Mouse (Mus musculus) cerebellum, adult 9-10 months (tissue): ENCODE data around the gene Rbfox3.

ENCODE experiments used
- DNase-seq: peaks from one replicate; pipeline ENCODE4 v3.0.0; 2022

Rbfox3 gene

GRCm38 (mm10) chr11:118652401-118653240 lies 258.8 kb downstream of the Rbfox3 start:
- DNase-seq, result no peak

DNA sequence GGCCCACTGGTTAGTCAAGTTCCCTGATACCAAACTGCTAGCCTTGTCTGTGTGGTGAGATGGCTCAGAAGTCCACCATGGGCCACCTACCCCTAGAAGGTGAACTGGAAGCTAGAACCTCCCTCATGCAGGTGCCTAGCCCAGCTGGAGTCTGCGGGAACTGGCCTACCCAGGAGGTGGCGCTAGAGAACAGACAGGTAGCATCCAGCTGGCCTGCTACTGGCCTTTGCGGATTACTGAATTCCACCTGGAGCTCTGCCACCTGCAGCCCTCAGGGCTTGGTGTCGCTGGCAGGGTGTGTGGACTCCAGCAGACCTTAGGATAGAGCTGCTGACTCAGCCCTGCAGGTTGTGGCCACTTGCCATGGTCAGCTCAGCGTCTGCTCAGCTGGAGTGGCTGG lies 263.0 kb downstream of the Rbfox3 start:
- peak; percentile 90 for DNase-seq

GRCm38 (mm10) chr11:118646864-118647263 lies 264.5 kb downstream of the Rbfox3 start:
- DNase-seq, result peak; percentile 66

GRCm38 (mm10) chr11:118645158-118645557 lies 266.2 kb downstream of the Rbfox3 start:
- DNase-seq, result no peak

- DNase-seq, result no peak
Measured at GRCm38 (mm10) chr11:118640706-118641105, 270.7 kb downstream of the Rbfox3 start.

- no peak for DNase-seq
Measured at GRCm38 (mm10) chr11:118637718-118638117, 273.7 kb downstream of the Rbfox3 start.

DNA sequence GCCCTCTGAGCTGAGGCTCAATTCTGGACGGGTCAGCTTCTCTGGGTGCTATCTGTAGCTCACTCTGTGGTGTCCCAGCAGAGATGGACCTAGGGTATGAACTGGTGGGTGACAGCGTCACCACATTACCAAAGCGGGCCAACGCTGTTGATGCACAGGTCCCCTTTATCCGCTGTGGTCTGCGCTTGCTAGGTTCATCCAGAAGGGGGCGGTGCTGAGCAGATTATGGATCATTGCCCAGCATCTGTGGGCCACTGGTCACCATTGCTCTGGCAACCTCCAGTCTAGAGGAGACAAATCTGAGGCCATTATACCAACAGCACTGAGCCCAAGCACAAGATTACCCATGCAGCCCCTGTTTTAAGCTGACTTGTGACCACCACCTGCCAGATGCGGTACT lies 276.8 kb downstream of the Rbfox3 start:
- DNase-seq, result no peak

- DNase-seq, result peak; percentile 73
Measured at GRCm38 (mm10) chr11:118629718-118630117, 281.7 kb downstream of the Rbfox3 start.

DNA sequence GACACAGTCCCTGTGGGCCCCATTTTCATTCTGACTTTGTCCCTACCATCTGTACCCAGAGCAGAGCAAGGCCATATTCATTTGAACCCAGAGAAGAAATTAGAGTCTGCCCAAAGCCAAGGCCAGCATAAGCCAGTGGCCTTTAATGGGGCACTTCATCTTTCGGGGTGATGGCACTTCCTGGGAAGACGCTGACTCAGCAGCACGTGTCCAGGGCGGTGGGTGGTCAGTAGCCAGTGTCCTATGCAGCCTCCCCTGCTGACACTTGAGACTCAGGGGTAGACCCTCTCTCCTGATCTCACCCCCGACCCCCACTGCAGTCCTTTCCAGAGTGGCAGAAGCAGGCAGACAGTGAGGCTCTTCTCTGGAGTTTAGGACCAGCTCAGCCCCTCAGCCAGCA lies 283.9 kb downstream of the Rbfox3 start:
- no peak for DNase-seq

GRCm38 (mm10) chr11:118620869-118621268 lies 290.5 kb downstream of the Rbfox3 start:
- peak; percentile 70 for DNase-seq

- DNase-seq, result no peak
Measured at GRCm38 (mm10) chr11:118614126-118614525, 297.3 kb downstream of the Rbfox3 start.

DNA sequence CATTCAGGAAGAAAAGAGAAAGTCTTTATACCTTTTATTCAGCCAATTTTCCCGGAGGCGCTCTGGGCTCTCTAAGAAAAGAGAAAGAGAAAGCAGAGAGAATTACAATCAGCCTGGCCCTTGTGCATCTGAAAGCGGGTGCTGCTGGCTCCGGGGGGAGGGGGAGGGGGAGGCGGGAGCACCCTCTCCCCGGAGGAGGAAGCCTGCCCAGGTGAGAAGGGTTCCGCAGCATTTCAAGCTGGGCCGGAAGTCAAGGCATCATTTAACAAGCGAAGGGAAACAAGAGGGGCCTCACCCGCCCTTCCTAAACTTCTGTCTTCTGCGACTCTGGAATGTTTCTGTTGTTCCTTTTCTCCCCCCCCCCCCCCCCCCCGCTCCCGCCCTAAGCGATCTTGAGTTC lies 301.3 kb downstream of the Rbfox3 start:
- no peak for DNase-seq

- no peak for DNase-seq
Measured at GRCm38 (mm10) chr11:118609236-118610000, 302.0 kb downstream of the Rbfox3 start.

- DNase-seq, result no peak
Measured at GRCm38 (mm10) chr11:118607927-118608326, 303.5 kb downstream of the Rbfox3 start.

- no peak for DNase-seq
Measured at GRCm38 (mm10) chr11:118605570-118605969, 305.8 kb downstream of the Rbfox3 start.

DNA sequence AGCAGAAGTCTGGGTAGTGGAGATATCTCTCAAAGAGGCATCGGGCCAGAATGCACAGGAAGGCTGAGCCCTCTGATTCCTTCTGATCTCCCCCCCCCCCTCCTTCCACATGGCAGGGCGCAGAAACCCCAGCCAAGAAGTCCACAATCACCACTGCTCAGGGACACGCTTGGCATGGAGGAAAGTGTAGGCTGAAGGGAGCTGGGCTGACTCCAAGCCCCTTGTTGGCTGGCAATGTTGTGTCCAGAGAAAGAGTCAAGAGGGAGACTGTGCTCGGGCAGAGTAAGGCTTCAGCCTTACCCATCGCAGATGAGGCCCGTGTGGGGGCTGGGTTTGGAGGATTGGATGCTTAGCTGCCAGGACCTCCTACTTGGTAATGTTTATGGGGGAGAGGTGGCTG lies 307.2 kb downstream of the Rbfox3 start:
- DNase-seq, result peak; percentile 70

- no peak for DNase-seq
Measured at GRCm38 (mm10) chr11:118603126-118603525, 308.3 kb downstream of the Rbfox3 start.

DNA sequence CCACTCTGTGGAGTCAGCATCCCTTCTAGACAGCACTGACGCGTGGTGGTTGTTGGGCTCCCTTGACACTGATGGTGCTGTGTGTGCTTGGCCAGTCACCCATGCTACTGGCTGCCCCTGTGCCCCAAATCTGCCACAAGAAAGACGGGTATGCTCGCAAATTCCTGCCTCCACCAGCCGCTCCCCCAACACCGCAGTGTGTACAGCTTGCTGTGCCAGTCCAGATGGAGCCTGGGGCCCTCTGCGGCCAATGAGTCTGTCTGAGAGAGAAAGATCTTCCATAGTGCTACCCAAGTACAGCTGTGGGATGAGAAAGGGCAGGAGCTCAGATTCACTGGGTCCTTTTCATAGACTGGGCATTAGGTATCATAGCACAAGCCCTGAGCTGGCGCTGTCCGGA lies 309.9 kb downstream of the Rbfox3 start:
- DNase-seq, result no peak

GRCm38 (mm10) chr11:118600168-118600567 lies 311.2 kb downstream of the Rbfox3 start:
- DNase-seq, result peak; percentile 82

DNA sequence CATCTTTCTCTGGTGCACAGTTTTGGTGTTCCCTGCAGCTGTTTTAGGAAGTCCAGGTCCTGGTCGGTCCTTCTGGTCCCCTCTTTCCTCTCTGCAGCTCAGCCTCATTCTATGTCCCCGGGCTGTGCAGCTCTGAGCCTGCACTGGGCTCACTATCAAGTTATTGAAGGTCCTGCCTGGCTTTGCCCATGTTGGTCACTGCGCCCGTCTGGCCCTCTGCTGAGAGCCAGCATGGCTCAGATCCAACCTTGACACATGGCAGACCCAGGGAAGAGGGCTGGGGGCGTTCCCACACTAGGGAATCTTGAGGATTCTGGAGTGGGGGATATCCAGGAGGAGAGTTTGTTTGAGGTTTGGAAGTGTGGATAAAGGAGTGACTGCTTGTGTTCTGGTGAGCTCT lies 312.7 kb downstream of the Rbfox3 start:
- DNase-seq, result peak; percentile 74

DNA sequence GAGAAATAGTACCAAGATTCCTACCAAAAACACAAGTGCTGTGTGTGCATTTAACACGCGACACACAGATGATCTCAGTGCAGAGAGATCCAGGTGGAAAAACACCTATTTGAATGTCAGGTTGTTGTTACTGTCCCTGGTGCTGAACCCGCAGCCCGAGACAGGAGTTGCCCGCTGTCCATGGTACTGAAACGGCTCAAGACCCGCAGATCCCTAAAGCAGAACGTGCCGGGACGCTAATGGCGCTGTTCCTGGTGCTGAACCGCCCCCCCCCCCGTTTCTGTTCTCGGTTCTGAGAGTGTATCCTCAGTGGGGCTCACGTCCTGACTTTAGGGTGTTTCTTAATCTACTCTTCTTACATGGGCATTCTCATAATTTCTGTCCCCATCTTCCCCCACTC lies 326.6 kb downstream of the Rbfox3 start:
- DNase-seq, result no peak

DNA sequence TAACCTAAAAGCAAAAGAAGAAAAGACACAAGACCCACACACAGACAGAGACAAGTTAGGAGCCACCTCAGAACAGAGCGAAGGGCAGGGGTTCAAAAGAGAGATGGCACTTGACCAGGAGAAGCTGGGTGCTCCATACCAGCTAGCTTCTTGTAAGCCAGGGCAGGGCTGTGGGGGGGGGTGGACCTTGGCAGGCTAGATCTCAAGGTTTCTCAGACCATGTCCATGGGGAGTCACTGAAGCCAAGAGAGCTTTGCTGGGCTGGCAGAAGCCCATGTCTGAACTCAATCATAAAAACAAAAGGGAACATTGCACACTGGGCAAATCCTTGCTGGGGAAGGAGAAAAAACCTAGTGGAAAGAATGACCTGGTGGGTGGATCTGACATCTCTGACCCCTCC lies 327.4 kb downstream of the Rbfox3 start:
- peak; percentile 62 for DNase-seq

DNA sequence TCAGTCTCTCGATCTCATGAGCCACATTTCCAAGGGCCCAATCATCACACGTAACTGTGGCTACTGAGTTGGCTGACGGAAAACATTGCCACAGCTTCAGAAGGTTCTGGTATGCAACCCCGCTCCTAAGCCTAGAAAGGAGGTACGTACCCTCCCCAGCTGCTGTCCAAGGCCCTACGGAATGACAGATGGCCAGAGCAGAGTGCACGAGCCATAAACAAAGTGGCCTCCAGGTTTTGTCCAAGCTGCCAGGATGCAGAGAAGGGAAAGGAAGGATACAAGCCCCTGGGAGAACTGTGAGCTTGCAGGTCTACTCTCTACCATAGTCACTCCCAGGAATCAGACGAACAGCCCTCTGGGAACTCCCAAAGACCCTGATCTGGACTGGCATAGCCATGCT lies 327.8 kb downstream of the Rbfox3 start:
- no peak for DNase-seq

DNA sequence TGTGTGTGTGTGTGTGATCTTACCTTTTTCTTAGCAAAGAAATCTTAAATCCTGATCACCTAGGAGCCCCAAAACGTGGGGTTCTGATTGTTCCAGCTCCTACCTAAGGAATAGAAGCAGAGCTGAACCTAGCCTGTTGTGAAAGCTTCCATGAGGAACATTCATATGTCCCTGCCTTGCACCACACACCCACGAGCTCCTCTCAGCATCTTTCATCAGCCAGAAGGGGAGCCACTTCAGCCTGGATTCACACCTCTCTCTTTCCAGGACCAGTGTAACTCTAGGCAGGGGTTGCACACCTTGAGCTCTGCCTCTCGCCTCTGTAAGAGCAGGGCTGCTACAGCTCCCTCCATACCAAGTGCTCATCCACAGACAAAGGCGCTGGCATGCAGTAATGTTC lies 330.4 kb downstream of the Rbfox3 start:
- DNase-seq, result no peak
